Mouse (Mus musculus): ENCODE measurements around the gene Ggt5.

GRCm38 (mm10) chr10:75571937-75572336 lies 17.2 kb upstream of the Ggt5 start:
- TF ChIP-seq TAL1 (IDR thresholded peaks at IDR 0.05; ENCODE audit: low read length) (no peak), GATA1 (IDR thresholded peaks at IDR 0.05; ENCODE audit: low read length) (no peak)

All from erythroblast, embryonic 14.5 days (primary cell).